Mouse (Mus musculus): ENCODE data around the gene Chfr. TPM values are rescaled to one million over a fixed set of nuclear protein-coding genes. Genes with fewer than 3 reads are reported as not detected.

Chfr gene
- polyA plus RNA-seq (2014; fragmentation: Nextera tagmentation; extraction: Ambion mirVana) = 35.7 and 41.1 TPM in 2 replicates

GRCm38 (mm10) chr5:110135293-110136086, at the start of gene Chfr:
Chfr (plus strand) TSS chr5:110135842.
- peak within 1 kb of the TSS; percentile 38; the same call in 1 of the 2 replicates for H3K27ac ChIP-seq (ENCODE audit: low read depth)
- no peaks in the 10 kb centered on the region for H3K27me3 ChIP-seq (replicated peaks; ENCODE audit: control insufficient read depth, insufficient read depth, low read length)
- DNase-seq (ENCODE audit: low spot score) (peak; percentile 98), ATAC-seq (replicated peaks; ENCODE audit: low FRiP score, low TSS enrichment, low read depth) (peak; percentile 99)
- H3K4me3 ChIP-seq (ENCODE audit: low read depth, low read length) = peak within 1 kb of the TSS; percentile 80
- 4% methylated on average over 46 of the region's 46 CpGs for whole genome bisulfite sequencing
- peak within 1 kb of the TSS; percentile 74 for H3K9ac ChIP-seq (ENCODE audit: low read length)
- H3K4me2 ChIP-seq (ENCODE audit: low read length) = peak within 1 kb of the TSS; percentile 77
- no peaks in the 10 kb centered on the region for H3K4me1 ChIP-seq (replicated peaks; ENCODE audit: control insufficient read depth, insufficient read depth, low read length)
- H3K9me3 ChIP-seq (ENCODE audit: control insufficient read depth, low read length) = 0 out of 2 replicates have a peak, but pooled peaks cover 9% of the 10 kb centered on the region
- peaks cover 13% of the 10 kb centered on the region for H3K36me3 ChIP-seq (ENCODE audit: control insufficient read depth, insufficient read depth, low read length)

GRCm38 (mm10) chr5:110086161-110086866, 49.3 kb upstream of the Chfr start:
- Histone ChIP-seq H3K9ac (ENCODE audit: low read length) (no peak overlapping the region), H3K36me3 (ENCODE audit: control insufficient read depth, insufficient read depth, low read length) (no peaks in the 10 kb centered on the region), H3K4me1 (replicated peaks; ENCODE audit: control insufficient read depth, insufficient read depth, low read length) (no peaks in the 10 kb centered on the region), H3K27me3 (replicated peaks; ENCODE audit: control insufficient read depth, insufficient read depth, low read length) (no peaks in the 10 kb centered on the region), H3K4me2 (ENCODE audit: low read length) (no peak overlapping the region), H3K27ac (ENCODE audit: low read depth) (no peak overlapping the region), H3K4me3 (ENCODE audit: low read depth, low read length) (no peak overlapping the region), H3K9me3 (ENCODE audit: control insufficient read depth, low read length) (no peaks in the 10 kb centered on the region)
- ATAC-seq (replicated peaks; ENCODE audit: low FRiP score, low TSS enrichment, low read depth) = no peak
- no peak for DNase-seq (ENCODE audit: low spot score)
- 30% methylated on average over 14 of the region's 14 CpGs for WGBS

GRCm38 (mm10) chr5:110091546-110091945, 44.1 kb upstream of the Chfr start:
- Histone ChIP-seq H3K9me3 (ENCODE audit: control insufficient read depth, low read length) (no peaks in the 10 kb centered on the region), H3K27ac (ENCODE audit: low read depth) (no peak overlapping the region), H3K4me1 (replicated peaks; ENCODE audit: control insufficient read depth, insufficient read depth, low read length) (no peaks in the 10 kb centered on the region), H3K36me3 (ENCODE audit: control insufficient read depth, insufficient read depth, low read length) (no peaks in the 10 kb centered on the region), H3K9ac (ENCODE audit: low read length) (no peak overlapping the region), H3K4me2 (ENCODE audit: low read length) (no peak overlapping the region), H3K4me3 (ENCODE audit: low read depth, low read length) (no peak overlapping the region), H3K27me3 (replicated peaks; ENCODE audit: control insufficient read depth, insufficient read depth, low read length) (no peaks in the 10 kb centered on the region)
- no peak for ATAC-seq (replicated peaks; ENCODE audit: low FRiP score, low TSS enrichment, low read depth)
- 70% methylated on average over 2 of the region's 2 CpGs for WGBS
- DNase-seq (ENCODE audit: low spot score) = no peak

DNA sequence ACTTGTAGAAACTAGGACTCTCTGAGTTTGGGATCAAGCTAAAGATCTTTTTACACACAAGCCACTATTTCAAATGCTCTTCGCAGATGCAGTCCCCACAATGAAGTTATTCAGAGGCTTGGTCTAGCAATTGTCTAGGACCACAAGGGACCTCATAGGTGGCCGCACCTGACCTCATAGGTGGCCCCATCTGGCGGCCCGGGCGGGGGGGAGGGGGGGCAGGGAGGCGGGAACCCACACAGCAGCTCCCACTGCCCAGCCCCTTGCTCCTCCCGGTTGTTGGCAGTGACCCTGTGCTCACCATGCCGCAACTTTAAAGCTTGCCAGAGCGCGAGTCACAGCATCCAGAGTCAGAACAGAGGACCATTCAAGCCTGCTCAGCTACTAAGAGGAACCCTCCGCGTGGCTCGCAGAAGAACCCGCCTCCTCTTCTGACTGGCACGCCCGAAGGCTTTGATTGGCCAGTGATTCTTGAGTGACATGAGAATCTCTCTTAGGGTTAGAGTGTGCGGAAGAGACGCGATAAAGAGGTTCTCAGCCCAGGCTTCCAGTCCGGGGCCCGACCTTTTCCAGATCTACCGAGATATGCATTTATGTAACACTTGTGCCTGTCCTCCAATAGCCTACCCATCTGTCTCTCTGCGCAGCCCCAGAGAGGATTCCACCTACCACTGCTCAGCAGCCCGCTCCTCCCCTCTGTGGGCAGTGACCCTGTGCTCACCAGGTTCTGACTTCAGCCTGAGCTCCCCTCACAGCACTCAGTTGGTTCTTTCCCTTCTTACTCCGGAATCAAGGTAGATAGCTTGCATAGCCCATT, 41.4 kb upstream of the Chfr start, which contains the start of gene Gm35315:
Gene Gm35315 (minus strand): TSS at position 391 of the 817 bp plus-strand sequence.
- Histone ChIP-seq H3K36me3 (ENCODE audit: control insufficient read depth, insufficient read depth, low read length) (no peaks in the 10 kb centered on the region), H3K9ac (ENCODE audit: low read length) (peak within 1 kb of the TSS; percentile 37), H3K4me3 (ENCODE audit: low read depth, low read length) (peak within 1 kb of the TSS; percentile 42), H3K4me1 (replicated peaks; ENCODE audit: control insufficient read depth, insufficient read depth, low read length) (no peaks in the 10 kb centered on the region), H3K27ac (ENCODE audit: low read depth) (peak within 1 kb of the TSS; percentile 55), H3K27me3 (replicated peaks; ENCODE audit: control insufficient read depth, insufficient read depth, low read length) (no peaks in the 10 kb centered on the region), H3K4me2 (ENCODE audit: low read length) (peak within 1 kb of the TSS; percentile 49), H3K9me3 (ENCODE audit: control insufficient read depth, low read length) (no peaks in the 10 kb centered on the region)
- DNase-seq (ENCODE audit: low spot score) (peak; percentile 85), ATAC-seq (replicated peaks; ENCODE audit: low FRiP score, low TSS enrichment, low read depth) (peak; percentile 97)
- 2% methylated on average over 25 of the region's 25 CpGs for WGBS

GRCm38 (mm10) chr5:110094847-110095213, 40.8 kb upstream of the Chfr start:
- H3K9ac ChIP-seq (ENCODE audit: low read length) = peak overlapping the region; percentile 37
- DNase-seq (ENCODE audit: low spot score) (peak; percentile 50), ATAC-seq (replicated peaks; ENCODE audit: low FRiP score, low TSS enrichment, low read depth) (peak; percentile 23)
- no peaks in the 10 kb centered on the region for H3K36me3 ChIP-seq (ENCODE audit: control insufficient read depth, insufficient read depth, low read length)
- peak overlapping the region; percentile 49 for H3K4me2 ChIP-seq (ENCODE audit: low read length)
- 5% methylated on average over 4 of the region's 4 CpGs for WGBS
- H3K27me3 ChIP-seq (replicated peaks; ENCODE audit: control insufficient read depth, insufficient read depth, low read length) = no peaks in the 10 kb centered on the region
- H3K27ac ChIP-seq (ENCODE audit: low read depth) = peak overlapping the region; percentile 55
- no peaks in the 10 kb centered on the region for H3K9me3 ChIP-seq (ENCODE audit: control insufficient read depth, low read length)
- H3K4me3 ChIP-seq (ENCODE audit: low read depth, low read length) = peak overlapping the region; percentile 42
- H3K4me1 ChIP-seq (replicated peaks; ENCODE audit: control insufficient read depth, insufficient read depth, low read length) = no peaks in the 10 kb centered on the region

DNA sequence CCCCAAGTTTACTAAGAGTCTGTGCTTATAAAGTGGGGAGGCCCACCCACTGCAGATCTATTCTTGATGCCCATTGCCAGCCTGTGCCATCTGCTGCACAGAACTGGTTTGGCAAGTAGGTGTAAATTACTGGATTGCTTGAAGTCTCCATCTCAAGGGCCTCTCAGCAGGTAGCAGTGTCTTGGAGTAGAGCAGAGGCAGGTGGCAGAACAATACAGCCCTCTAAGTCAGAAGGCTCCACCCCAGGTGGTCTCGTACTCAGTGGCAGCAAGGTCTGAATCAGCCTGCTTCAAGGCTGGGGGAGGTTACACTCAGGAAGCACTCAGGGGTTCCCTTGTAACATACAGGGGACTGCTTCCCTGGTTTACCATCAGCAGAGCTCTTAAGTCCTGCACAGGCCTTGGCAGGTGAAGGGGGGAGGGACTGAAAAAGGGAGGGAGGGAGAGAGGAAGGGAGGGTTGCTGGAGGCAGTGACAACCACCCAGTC, 36.6 kb upstream of the Chfr start:
- H3K36me3 ChIP-seq (ENCODE audit: control insufficient read depth, insufficient read depth, low read length) = peaks cover 12% of the 10 kb centered on the region
- no peak overlapping the region for H3K27ac ChIP-seq (ENCODE audit: low read depth)
- H3K27me3 ChIP-seq (replicated peaks; ENCODE audit: control insufficient read depth, insufficient read depth, low read length) = no peaks in the 10 kb centered on the region; the same call in 1 of the 2 replicates
- no peaks in the 10 kb centered on the region for H3K9me3 ChIP-seq (ENCODE audit: control insufficient read depth, low read length)
- peaks cover 6% of the 10 kb centered on the region; the same call in 1 of the 2 replicates for H3K4me1 ChIP-seq (replicated peaks; ENCODE audit: control insufficient read depth, insufficient read depth, low read length)
- WGBS = 40% methylated on average over 1 of the region's 1 CpGs
- H3K4me3 ChIP-seq (ENCODE audit: low read depth, low read length) = no peak overlapping the region
- ATAC-seq (replicated peaks; ENCODE audit: low FRiP score, low TSS enrichment, low read depth) = no peak
- no peak for DNase-seq (ENCODE audit: low spot score)
- no peak overlapping the region for H3K4me2 ChIP-seq (ENCODE audit: low read length)
- H3K9ac ChIP-seq (ENCODE audit: low read length) = no peak overlapping the region

DNA sequence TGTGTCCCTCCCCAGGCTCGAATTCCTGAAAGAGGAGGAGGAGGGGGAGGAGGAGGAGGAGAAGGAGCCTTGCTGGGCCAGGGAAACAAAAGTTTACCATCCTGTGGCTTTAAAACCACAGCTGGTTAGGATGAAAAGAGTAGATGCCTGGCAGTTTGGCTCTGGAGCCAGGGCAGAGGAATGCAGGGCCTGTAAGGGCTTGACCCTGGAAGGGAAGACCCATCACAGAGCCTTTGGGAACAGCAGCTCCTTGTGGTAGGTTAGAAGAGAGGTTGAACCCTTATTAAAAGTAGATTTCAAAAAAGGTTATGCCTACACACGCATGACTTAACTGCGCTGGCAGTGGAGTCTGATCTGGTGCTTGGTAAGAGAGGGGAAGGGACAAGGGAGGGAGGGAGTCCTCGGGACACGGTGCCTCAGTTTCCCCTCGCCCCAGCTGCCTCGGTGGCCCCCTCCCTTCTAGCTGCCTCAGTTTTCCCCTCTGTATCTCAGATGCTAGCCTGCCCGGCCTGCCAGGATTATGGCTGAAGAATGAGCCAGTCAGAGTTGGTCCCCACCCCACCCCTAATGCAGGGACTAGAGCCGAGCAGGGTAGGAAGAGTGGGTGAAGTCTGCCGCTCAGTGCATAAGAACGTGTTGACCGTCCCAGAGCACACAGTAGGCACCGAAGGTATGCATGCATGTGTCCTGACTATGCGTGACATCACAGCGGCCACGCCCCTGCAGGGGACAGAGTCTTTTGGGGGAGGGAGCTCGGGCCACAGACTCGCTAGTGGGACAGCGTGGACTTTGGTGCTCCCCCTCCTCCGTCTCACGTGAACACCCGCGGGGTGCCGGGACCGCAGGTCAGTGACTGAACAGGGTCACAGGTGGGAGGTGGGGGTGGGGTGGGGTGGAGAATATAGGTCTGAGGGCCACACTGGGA, 35.7 kb upstream of the Chfr start, which contains the start of gene Plcxd1:
Gene Plcxd1 (plus strand): TSS at position 314 of the 925 bp plus-strand sequence.
- no peaks in the 10 kb centered on the region for H3K9me3 ChIP-seq (ENCODE audit: control insufficient read depth, low read length)
- no peak within 1 kb of the TSS; the same call in 1 of the 2 replicates for H3K4me3 ChIP-seq (ENCODE audit: low read depth, low read length)
- H3K9ac ChIP-seq (ENCODE audit: low read length) = no peak within 1 kb of the TSS
- WGBS = 10% methylated on average over 25 of the region's 25 CpGs
- DNase-seq (ENCODE audit: low spot score) (no peak), ATAC-seq (replicated peaks; ENCODE audit: low FRiP score, low TSS enrichment, low read depth) (peak; percentile 24)
- no peaks in the 10 kb centered on the region; the same call in 1 of the 2 replicates for H3K27me3 ChIP-seq (replicated peaks; ENCODE audit: control insufficient read depth, insufficient read depth, low read length)
- no peak within 1 kb of the TSS for H3K27ac ChIP-seq (ENCODE audit: low read depth)
- peak within 1 kb of the TSS; percentile 59 for H3K4me2 ChIP-seq (ENCODE audit: low read length)
- H3K36me3 ChIP-seq (ENCODE audit: control insufficient read depth, insufficient read depth, low read length) = peaks cover 21% of the 10 kb centered on the region
- H3K4me1 ChIP-seq (replicated peaks; ENCODE audit: control insufficient read depth, insufficient read depth, low read length) = peaks cover 6% of the 10 kb centered on the region; the same call in 1 of the 2 replicates
